Mouse (Mus musculus) adrenal gland, postnatal 14 days (tissue): ENCODE data around the gene Smtnl2. TPM values are rescaled to one million over a fixed set of nuclear protein-coding genes. Genes with fewer than 3 reads are reported as not detected.

ENCODE experiments used
- DNase-seq: peaks from one replicate; pipeline ENCODE4 v3.0.0; 2021; ENCODE audit warnings: mixed read lengths
- total RNA-seq: library from RNA; stranded (reverse); gene quantifications from 2 replicates; pipeline ENCODE4 v1.2.3, GENCODE M21; 2021

Gene Smtnl2
- total RNA-seq, 1 experiment from 2014 or later, result 5.4 TPM

DNA sequence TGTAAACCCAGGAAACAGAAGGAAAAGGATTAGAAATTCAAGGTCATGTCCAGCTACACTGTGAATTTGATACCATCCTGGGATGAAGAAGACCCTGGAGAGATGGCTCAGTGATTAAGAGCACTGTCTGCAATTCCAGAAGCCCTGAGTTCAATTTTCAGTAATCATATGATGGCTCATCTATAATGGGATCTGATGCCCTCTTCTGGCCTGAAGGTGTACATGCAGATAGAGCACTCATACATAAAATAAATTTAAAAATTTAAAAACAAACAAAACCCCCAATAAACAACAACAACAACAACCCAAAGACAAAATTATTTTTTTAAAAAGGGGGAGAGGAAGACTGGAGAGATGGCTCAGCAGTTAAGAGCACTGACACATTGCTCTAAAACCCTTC, 15.4 kb upstream of the Smtnl2 start:
- peak; percentile 6 for DNase-seq

DNA sequence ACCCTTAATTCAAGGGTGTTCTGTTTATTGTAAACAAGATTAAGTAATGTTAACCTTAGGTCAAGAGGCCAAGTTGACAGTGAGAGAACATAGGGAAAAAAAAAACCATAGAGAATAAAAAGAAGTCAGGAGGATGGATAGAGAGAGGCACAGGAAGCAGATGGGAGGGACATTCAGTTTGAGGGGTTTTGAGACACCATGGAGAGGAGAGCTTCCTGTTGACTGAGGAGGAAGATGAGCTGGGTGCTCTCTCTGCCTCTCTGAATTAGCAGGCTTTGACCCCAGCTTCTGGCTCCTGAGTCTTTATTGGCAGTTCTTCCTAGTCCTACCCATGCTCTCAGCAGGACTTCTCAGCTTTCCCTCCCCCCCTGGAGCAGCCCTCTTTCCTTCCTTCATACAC, 13.7 kb upstream of the Smtnl2 start:
- DNase-seq, result peak; percentile 0

GRCm38 (mm10) chr11:72423686-72424085, 12.2 kb upstream of the Smtnl2 start:
- peak; percentile 1 for DNase-seq

DNA sequence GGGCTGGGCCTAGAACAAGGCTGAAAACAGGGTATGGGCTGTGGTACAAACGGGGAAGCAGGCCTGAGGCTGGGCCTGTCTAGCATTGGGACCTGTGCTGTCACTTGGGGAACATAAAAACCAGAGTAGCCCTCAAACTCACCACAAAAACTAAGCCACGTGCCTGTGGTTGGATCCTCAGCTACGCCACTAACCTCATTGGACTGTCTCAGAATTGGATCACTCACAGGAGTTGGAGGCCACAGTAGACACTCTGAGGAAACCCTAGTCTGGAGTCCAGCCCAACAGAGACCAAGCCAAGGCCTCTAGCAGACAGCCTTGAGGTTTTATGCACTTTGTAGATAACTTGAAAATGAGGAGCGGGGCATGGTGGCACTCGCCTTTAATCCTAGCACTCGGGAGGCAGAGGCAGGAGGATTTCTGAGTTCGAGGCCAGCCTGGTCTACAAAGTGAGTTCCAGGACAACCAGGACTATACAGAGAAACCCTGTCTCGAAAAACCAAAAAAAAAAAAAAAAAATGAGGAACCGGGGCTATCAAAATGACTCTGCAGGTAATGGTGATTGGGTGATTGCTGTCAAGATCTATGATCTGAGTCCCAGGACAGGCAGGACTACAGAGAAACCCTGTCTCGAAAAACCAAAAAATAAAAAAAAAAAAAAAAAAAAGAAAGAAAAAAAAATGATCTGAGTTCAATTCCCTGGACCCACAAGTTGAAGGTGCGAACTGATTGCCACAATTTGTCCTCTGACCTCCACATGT, 10.2 kb upstream of the Smtnl2 start:
- peak; percentile 75 for DNase-seq

DNA sequence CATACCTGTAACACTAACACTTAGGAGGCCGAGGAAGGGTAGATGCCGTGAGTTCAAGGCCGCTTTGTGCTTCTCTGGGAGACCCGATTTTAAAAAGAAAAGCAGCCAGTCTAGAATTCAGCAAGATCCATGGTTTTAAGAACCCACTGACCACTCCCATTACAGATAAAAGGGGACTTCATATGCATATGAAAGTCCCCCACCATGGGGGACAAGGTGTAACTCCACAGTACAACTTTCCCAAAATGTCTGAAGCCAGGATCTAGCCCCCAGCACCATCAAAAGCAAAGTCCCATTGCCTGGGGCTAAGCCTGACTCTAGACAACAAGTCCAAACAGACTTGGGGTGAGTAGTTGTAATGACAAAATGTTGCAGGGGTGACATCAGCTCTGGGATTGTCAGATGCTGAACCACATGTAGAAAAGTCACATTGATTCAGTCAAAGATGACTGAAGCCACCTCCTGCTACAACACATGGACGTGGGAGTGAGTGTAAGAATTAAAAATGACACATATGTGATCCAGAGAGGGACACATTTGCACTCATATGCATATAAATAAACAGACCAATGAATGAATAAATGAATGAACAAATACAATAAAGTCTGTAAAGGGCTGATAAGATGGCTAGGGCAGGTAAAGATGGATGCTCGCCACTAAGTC, 9.1 kb upstream of the Smtnl2 start:
- DNase-seq, result peak; percentile 1

DNA sequence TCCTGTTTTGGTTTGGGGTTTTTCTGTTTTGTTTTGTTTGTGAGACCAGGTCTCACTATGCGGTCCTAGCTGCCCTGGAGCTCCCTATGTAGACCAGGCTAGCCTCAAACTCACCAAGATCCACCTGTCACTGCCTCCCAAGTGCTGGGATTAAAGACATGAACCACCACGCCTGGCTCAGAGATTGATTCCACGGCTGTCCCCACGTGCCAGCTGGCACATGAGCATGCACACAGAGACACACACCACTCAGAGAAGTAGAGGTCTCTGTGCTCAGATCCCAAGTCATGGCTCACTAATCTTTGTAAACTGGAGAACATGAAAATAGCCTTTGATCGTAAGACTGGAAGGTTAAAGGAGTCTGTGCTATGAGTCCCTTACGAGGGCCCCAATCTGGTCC, 7.5 kb upstream of the Smtnl2 start:
- peak; percentile 2 for DNase-seq

GRCm38 (mm10) chr11:72418227-72418626, 6.7 kb upstream of the Smtnl2 start:
- peak; percentile 49 for DNase-seq

- DNase-seq, result peak; percentile 38
These were observed 5.9 kb upstream of the Smtnl2 start for GRCm38 (mm10) chr11:72417376-72417775.

GRCm38 (mm10) chr11:72416666-72417065, 5.2 kb upstream of the Smtnl2 start:
- DNase-seq, result peak; percentile 9

GRCm38 (mm10) chr11:72415155-72415554, 3.6 kb upstream of the Smtnl2 start:
- no peak for DNase-seq

- DNase-seq, result no peak
These were observed 2.2 kb upstream of the Smtnl2 start for GRCm38 (mm10) chr11:72413601-72414190.

DNA sequence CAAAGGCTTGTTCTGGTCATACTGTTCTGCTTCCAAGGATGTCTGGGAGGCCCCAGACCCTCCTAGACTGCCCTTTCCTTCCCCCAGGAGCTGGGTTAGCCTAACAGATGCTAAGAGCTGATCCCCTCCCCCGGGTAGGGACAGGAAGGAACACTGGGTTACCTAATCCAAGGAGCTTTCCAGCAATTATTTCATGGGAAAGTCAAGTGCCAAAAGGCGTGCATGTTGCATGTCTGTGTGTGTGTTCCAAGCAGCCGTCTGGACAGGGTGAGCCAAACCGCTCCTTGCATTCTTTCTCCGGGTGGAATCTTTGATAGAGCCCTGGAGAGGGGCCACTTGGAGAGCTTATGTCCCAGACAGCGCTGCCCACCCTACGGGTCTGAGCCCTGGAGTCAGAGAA, 1.5 kb upstream of the Smtnl2 start:
- peak; percentile 49 for DNase-seq

GRCm38 (mm10) chr11:72411945-72412344, 432 bp upstream of the Smtnl2 start:
- no peak for DNase-seq

DNA sequence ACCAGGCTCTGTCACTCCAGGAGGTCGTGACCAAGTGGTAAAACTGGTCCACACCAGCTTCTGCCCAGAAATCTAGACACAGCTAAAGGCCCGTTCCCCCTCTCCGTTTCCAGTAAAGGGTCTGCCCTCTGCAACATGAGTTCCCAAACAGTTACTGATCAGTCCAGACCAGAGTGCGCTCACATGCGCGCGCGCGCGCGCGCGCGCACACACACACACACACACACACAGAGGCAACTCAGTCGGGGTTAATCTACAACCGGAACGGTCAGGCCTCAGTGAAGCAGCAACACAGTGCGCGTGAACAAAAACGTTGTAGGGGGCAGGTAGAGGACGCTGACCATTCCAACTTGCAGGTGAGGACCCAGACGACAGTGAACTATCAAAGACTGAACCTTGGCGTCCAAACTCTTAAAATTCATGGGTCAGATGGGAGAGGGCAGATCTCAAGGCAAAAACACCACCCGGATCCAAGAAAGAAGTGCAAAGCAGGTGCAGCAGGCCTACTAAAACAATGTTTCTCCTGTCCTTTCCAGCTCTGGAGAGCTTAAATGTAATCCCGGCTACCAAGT, 906 bp downstream of the Smtnl2 start:
- DNase-seq, result no peak

GRCm38 (mm10) chr11:72409649-72410385, 1.7 kb downstream of the Smtnl2 start:
- DNase-seq, result no peak

DNA sequence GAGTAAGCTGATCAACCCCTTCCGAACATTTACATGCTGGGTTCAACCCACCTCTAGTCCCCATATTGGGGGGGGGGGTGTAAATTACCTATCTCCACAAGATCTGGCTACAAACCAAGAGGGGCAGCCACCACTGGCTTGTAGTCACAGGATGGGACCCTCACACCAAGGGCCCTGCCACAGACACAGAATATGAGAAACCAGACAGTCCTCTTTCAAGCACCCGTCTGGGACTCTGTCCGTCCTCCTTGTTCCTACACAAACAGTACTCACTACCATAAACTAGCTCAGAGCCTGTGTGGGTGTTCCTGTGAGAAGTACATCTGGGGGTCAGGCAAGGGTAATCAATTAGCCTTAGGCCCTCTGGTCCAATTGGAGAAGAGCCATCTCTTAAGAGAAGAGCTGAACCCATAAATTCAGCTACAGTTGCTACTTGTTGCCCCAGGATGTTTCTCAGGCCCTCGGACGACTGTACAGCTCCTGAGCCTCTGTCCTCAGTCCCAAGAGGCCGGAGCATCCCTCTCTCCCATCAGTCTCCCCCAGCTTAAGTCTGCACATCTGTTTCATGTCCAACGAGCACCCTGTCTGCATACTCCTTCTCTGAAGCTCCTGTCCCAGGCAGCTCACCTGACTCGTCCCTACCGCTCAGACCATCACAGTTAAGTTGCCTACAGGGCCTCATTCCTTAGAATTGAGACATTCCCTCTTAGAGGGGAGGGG, 2.9 kb downstream of the Smtnl2 start:
- DNase-seq, result no peak

- DNase-seq, result no peak
These were observed 3.9 kb downstream of the Smtnl2 start for GRCm38 (mm10) chr11:72407574-72407973.

DNA sequence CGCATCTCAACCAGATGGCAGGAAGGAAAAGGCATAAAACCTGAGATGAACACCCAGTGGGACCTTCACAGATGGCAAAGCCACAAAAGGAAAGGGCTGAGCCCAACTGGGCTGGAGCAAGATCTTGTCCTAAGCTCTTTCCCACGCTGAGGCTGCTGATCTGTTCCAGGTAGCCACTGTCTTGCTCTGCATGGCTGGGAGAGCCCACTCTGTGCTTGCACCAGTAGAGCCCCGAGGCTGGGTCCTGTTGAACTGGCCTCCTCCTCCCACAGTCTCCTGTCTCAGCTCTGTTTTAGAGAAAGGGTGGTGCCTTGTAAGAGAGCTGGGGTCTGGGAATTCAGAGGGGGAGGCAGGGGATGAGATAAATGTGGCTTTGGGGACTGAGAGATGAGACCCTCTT, 4.4 kb downstream of the Smtnl2 start:
- DNase-seq, result no peak

GRCm38 (mm10) chr11:72406079-72406675, 5.3 kb downstream of the Smtnl2 start:
- no peak for DNase-seq

- DNase-seq, result no peak
These were observed 6.0 kb downstream of the Smtnl2 start for GRCm38 (mm10) chr11:72405532-72405931.

GRCm38 (mm10) chr11:72402969-72403368, 8.5 kb downstream of the Smtnl2 start:
- no peak for DNase-seq
